Mouse (Mus musculus) MEL (cell line): Measurements from ENCODE around the gene Edf1.

ENCODE experiments used
- CTCF ChIP-seq, 3 experiments: IDR thresholded peaks in 2 of 3; conservative IDR thresholded peaks in 1 of 3; 2 replicates each; pipeline ENCODE4 v1.5.1; 2011 to 2012; ENCODE audit warnings: low read length in 3 of 3, low read depth in 2 of 3, mild to moderate bottlenecking in 2 of 3, improper control_type of control experiment in 1 of 3, inconsistent platforms in 1 of 3, mixed read lengths in 1 of 3, moderate library complexity in 1 of 3; ENCODE audit not compliant: control insufficient read depth in 1 of 3, insufficient read depth in 1 of 3, poor library complexity in 1 of 3, severe bottlenecking in 1 of 3
- MAX ChIP-seq: IDR thresholded peaks from 2 replicates; pipeline ENCODE4 v1.6.1; 2011; ENCODE audit warnings: low read length, improper control_type of control experiment
- POLR2A ChIP-seq, 2 experiments: IDR thresholded peaks; 2 replicates each; pipeline ENCODE4 v1.6.1; 2011 to 2012; ENCODE audit warnings: low read length in 2 of 2, mild to moderate bottlenecking in 2 of 2, control low read depth in 1 of 2, improper control_type of control experiment in 1 of 2, low read depth in 1 of 2, moderate library complexity in 1 of 2; ENCODE audit not compliant: control insufficient read depth in 1 of 2, insufficient read depth in 1 of 2, poor library complexity in 1 of 2
- POLR2AphosphoS5 ChIP-seq: IDR thresholded peaks from 2 replicates; pipeline ENCODE4 v1.6.1; 2012; ENCODE audit warnings: low read depth, borderline replicate concordance, mild to moderate bottlenecking, inconsistent platforms, low read length, moderate library complexity, mixed read lengths
- ZMIZ1 ChIP-seq: IDR thresholded peaks from 2 replicates; pipeline ENCODE4 v1.6.1; 2012; ENCODE audit warnings: low read depth, mild to moderate bottlenecking, inconsistent platforms, low read length, improper control_type of control experiment, moderate library complexity

- TF ChIP-seq POLR2AphosphoS5 (no peak), ZMIZ1 (no peak), POLR2A (IDR thresholded peaks at IDR 0.05; ENCODE audit: control insufficient read depth in 1 of 2, insufficient read depth in 1 of 2, low read depth in 1 of 2, low read length in 2 of 2, poor library complexity in 1 of 2) (no peak), MAX (no peak), CTCF (IDR thresholded peaks at IDR 0.05 in 2 of 3, conservative IDR thresholded peaks at IDR 0.05 in 1 of 3; ENCODE audit: control insufficient read depth in 1 of 3, insufficient read depth in 1 of 3, low read depth in 2 of 3, low read length in 3 of 3, poor library complexity in 1 of 3, severe bottlenecking in 1 of 3) (no peak)
These were observed 2.9 kb downstream of the Edf1 start for GRCm38 (mm10) chr2:25560551-25560950.
